ENCODE assay signal across 8 mouse cellular contexts in the genomic region with DNA sequence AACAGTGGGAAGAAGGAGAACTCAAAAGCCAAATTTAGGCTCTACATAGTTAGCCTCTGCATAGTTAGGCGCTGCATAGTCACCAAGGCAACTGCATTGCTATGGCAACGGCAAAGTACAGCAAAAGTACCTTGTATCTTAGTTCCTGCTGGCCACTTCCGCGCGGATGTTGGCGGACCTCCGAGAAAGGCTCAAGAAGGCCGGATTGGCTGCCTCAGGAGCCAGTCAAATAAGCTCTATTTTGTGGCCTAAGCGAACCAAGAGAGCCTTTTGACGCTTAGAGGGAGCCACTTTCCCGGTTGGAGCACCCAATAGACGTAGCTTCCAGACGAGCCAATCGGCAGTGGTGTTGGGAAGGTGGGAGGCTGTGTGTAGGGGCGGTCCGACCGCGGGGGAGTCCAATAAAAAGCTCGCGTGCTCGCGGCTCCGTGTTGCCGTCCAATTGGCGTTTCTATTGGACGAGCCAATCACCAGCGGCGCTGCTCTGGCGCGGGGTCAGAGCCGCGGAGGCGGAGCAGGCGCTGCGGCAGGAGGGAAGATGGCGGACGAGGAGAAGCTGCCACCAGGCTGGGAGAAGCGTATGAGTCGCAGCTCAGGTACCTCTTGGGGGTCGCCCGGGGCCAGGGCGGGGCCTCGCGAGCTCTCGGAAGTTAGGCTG. TPM values are rescaled to one million over a fixed set of nuclear protein-coding genes. Genes with fewer than 3 reads are reported as not detected.
DNase-seq lines count a peak whose midpoint lies in the region; ATAC-seq and TF ChIP-seq lines count a peak whose summit lies in the region.

A gene (plus strand): TSS at position 494 of the 658 bp plus-strand sequence.

- peak within 1 kb of the TSS; percentile 65 for H3K27ac ChIP-seq in forebrain, embryonic 12.5 days
- H3K27ac ChIP-seq in heart, postnatal 0 days (ENCODE audit: low read depth): peak within 1 kb of the TSS; percentile 54; the same call in 1 of the 2 replicates
- H3K27ac ChIP-seq in liver, embryonic 16.5 days (ENCODE audit: low read length): peak within 1 kb of the TSS; percentile 59
- H3K27ac ChIP-seq in neural tube, embryonic 13.5 days (replicated peaks): peak within 1 kb of the TSS; percentile 65
- H3K27ac ChIP-seq in testis, adult 2 months (ENCODE audit: control insufficient read depth, insufficient read depth, low read depth, low read length): peak within 1 kb of the TSS; percentile 92

- peak within 1 kb of the TSS; percentile 79 for H3K4me2 ChIP-seq in forebrain, embryonic 12.5 days
- peak within 1 kb of the TSS; percentile 89 for H3K4me2 ChIP-seq in heart, postnatal 0 days (ENCODE audit: low read depth, low read length)
- H3K4me2 ChIP-seq in liver, embryonic 16.5 days (ENCODE audit: low read depth, low read length): peak within 1 kb of the TSS; percentile 82
- H3K4me2 ChIP-seq in neural tube, embryonic 13.5 days: peak within 1 kb of the TSS; percentile 87

- peaks cover 52% of the 10 kb centered on the region for H3K4me1 ChIP-seq in E14TG2a.4 (replicated peaks; ENCODE audit: low read depth, low read length)
- H3K4me1 ChIP-seq in forebrain, embryonic 12.5 days: peaks cover 40% of the 10 kb centered on the region
- peaks cover 4% of the 10 kb centered on the region; the same call in 1 of the 2 replicates for H3K4me1 ChIP-seq in heart, postnatal 0 days (ENCODE audit: control insufficient read depth, insufficient read depth)
- H3K4me1 ChIP-seq in liver, embryonic 16.5 days (ENCODE audit: control insufficient read depth, low read depth, low read length): peaks cover 42% of the 10 kb centered on the region
- peaks cover 48% of the 10 kb centered on the region for H3K4me1 ChIP-seq in neural tube, embryonic 13.5 days (replicated peaks)
- no peaks in the 10 kb centered on the region; the same call in none of the 2 replicates for H3K4me1 ChIP-seq in testis, adult 2 months (ENCODE audit: control insufficient read depth, insufficient read depth, low read length)

- peaks cover 69% of the 10 kb centered on the region for H3K36me3 ChIP-seq in E14TG2a.4 (ENCODE audit: insufficient read depth, low read length)
- H3K36me3 ChIP-seq in forebrain, embryonic 12.5 days (replicated peaks): peaks cover 54% of the 10 kb centered on the region
- H3K36me3 ChIP-seq in heart, postnatal 0 days (replicated peaks; ENCODE audit: control insufficient read depth, insufficient read depth, low read length): peaks cover 35% of the 10 kb centered on the region
- H3K36me3 ChIP-seq in liver, embryonic 16.5 days (ENCODE audit: control insufficient read depth, insufficient read depth): peaks cover 19% of the 10 kb centered on the region
- H3K36me3 ChIP-seq in neural tube, embryonic 13.5 days: peaks cover 63% of the 10 kb centered on the region
- H3K36me3 ChIP-seq in testis, adult 2 months (ENCODE audit: control insufficient read depth, insufficient read depth, low read length): no peaks in the 10 kb centered on the region; the same call in 1 of the 2 replicates

- no peaks in the 10 kb centered on the region for H3K9me3 ChIP-seq in E14TG2a.4 (ENCODE audit: low read length)
- no peaks in the 10 kb centered on the region for H3K9me3 ChIP-seq in forebrain, embryonic 12.5 days
- no peaks in the 10 kb centered on the region for H3K9me3 ChIP-seq in heart, postnatal 0 days (replicated peaks; ENCODE audit: control insufficient read depth, low read length)
- H3K9me3 ChIP-seq in liver, embryonic 16.5 days (replicated peaks; ENCODE audit: control insufficient read depth, low read length): no peaks in the 10 kb centered on the region
- no peaks in the 10 kb centered on the region for H3K9me3 ChIP-seq in neural tube, embryonic 13.5 days

- ATAC-seq in forebrain, embryonic 12.5 days (ENCODE audit: low FRiP score): peak; percentile 99
- peak; percentile 99 for ATAC-seq in heart, postnatal 0 days (ENCODE audit: insufficient read depth, low read depth)
- ATAC-seq in liver, embryonic 16.5 days (ENCODE audit: low read depth): peak; percentile 98
- peak; percentile 99 for ATAC-seq in neural tube, embryonic 13.5 days (ENCODE audit: low read depth)

- TF ChIP-seq CTCF in E14TG2a.4 (conservative IDR thresholded peaks at IDR 0.05; ENCODE audit: low read length): no peak
- no peak for TF ChIP-seq CTCF in heart, postnatal 0 days (IDR thresholded peaks at IDR 0.05; ENCODE audit: low read depth)
- TF ChIP-seq CTCF in testis, adult 2 months (IDR thresholded peaks at IDR 0.05; ENCODE audit: control insufficient read depth, insufficient read depth, insufficient replicate concordance, low read depth, low read length): no peak

- no peak; the same call in 1 of the 2 replicates for TF ChIP-seq EP300 in heart, postnatal 0 days (IDR thresholded peaks at IDR 0.05; ENCODE audit: low read depth)

- under 1% methylated on average over 44 of the region's 45 CpGs for WGBS in forebrain, embryonic 12.5 days
- under 1% methylated on average over 45 of the region's 45 CpGs for WGBS in heart, postnatal 0 days
- WGBS in liver, embryonic 16.5 days (ENCODE audit: insufficient replicate concordance): under 1% methylated on average over 45 of the region's 45 CpGs
- WGBS in neural tube, embryonic 13.5 days: under 1% methylated on average over 45 of the region's 45 CpGs

- H3K4me3 ChIP-seq in E14TG2a.4 (replicated peaks; ENCODE audit: low read length): peak within 1 kb of the TSS; percentile 100
- peak within 1 kb of the TSS; percentile 94 for H3K4me3 ChIP-seq in forebrain, embryonic 12.5 days (replicated peaks)
- peak within 1 kb of the TSS; percentile 95 for H3K4me3 ChIP-seq in heart, postnatal 0 days (ENCODE audit: low read depth, low read length)
- H3K4me3 ChIP-seq in liver, embryonic 16.5 days (ENCODE audit: low read depth, low read length): peak within 1 kb of the TSS; percentile 93
- H3K4me3 ChIP-seq in neural tube, embryonic 13.5 days: peak within 1 kb of the TSS; percentile 97
- H3K4me3 ChIP-seq in testis, adult 2 months (ENCODE audit: control insufficient read depth, low read depth, low read length): peak within 1 kb of the TSS; percentile 96

- peak; percentile 80 for TF ChIP-seq POLR2A in testis, adult 2 months (IDR thresholded peaks at IDR 0.05; ENCODE audit: control insufficient read depth, low read depth, low read length)

- peak; percentile 98 for DNase-seq in c-Kit-positive CD71-positive TER-119-positive erythroid progenitor cells, embryonic 14.5 days (ENCODE audit: low spot score)
- peak; percentile 100 for DNase-seq in heart, postnatal 0 days (ENCODE audit: low spot score)
- DNase-seq in kidney, postnatal 4 days: peak; percentile 98 to 99

- peak within 1 kb of the TSS; percentile 90 for H3K9ac ChIP-seq in forebrain, embryonic 12.5 days
- peak within 1 kb of the TSS; percentile 80 for H3K9ac ChIP-seq in heart, postnatal 0 days (replicated peaks; ENCODE audit: low read depth, low read length)
- H3K9ac ChIP-seq in liver, embryonic 16.5 days (ENCODE audit: low read depth, low read length): peak within 1 kb of the TSS; percentile 89
- peak within 1 kb of the TSS; percentile 87 for H3K9ac ChIP-seq in neural tube, embryonic 13.5 days

- H3K27me3 ChIP-seq in E14TG2a.4 (ENCODE audit: insufficient read depth, low read length): no peaks in the 10 kb centered on the region
- no peaks in the 10 kb centered on the region for H3K27me3 ChIP-seq in forebrain, embryonic 12.5 days
- H3K27me3 ChIP-seq in heart, postnatal 0 days (ENCODE audit: control insufficient read depth, insufficient read depth, low read length): no peaks in the 10 kb centered on the region
- H3K27me3 ChIP-seq in liver, embryonic 16.5 days (ENCODE audit: control insufficient read depth, insufficient read depth, low read depth, low read length): no peaks in the 10 kb centered on the region
- H3K27me3 ChIP-seq in neural tube, embryonic 13.5 days: no peaks in the 10 kb centered on the region
- H3K27me3 ChIP-seq in testis, adult 2 months (ENCODE audit: control insufficient read depth, insufficient read depth, low read length): no peaks in the 10 kb centered on the region

RNA-seq across cellular contexts. Expression of the gene that starts here (rescaled TPM):
- 53.9 and 56.2 TPM in 2 replicates for polyA plus RNA-seq in forebrain, embryonic 12.5 days (2016; fragmentation: Nextera tagmentation; extraction: Ambion mirVana)
- 26.9 and 30.7 TPM in 2 replicates for total RNA-seq in heart, postnatal 0 days (2014; rRNA removed; ENCODE audit: low replicate concordance)
- 40.2 and 40.7 TPM in 2 replicates for polyA plus RNA-seq in heart, postnatal 0 days (2015; fragmentation: Nextera tagmentation; extraction: Ambion mirVana)
- polyA plus RNA-seq in liver, embryonic 16.5 days (2015; fragmentation: Nextera tagmentation; extraction: Ambion mirVana): 19.4 and 19.7 TPM in 2 replicates
- polyA plus RNA-seq in neural tube, embryonic 13.5 days (2015; fragmentation: Nextera tagmentation; extraction: Ambion mirVana): 55.4 and 58.9 TPM in 2 replicates
- 17.7 and 17.8 TPM in 2 replicates for polyA plus RNA-seq in testis, adult 2 months (2012; rRNA removed)

Comparison
In these comparisons a context has a peak if more than half of its experiments do, and no peak if none do; other contexts are left out.
1. Peak in every context shown above with its lines: DNase-seq, ATAC-seq, H3K4me3 ChIP-seq and H3K27ac ChIP-seq.